Mouse (Mus musculus): ENCODE data around the gene Zfp385b. TPM values are rescaled to one million over a fixed set of nuclear protein-coding genes. Genes with fewer than 3 reads are reported as not detected.

The Zfp385b gene
- polyA plus RNA-seq, 1 experiment from 2014 or later, result not detected

DNA sequence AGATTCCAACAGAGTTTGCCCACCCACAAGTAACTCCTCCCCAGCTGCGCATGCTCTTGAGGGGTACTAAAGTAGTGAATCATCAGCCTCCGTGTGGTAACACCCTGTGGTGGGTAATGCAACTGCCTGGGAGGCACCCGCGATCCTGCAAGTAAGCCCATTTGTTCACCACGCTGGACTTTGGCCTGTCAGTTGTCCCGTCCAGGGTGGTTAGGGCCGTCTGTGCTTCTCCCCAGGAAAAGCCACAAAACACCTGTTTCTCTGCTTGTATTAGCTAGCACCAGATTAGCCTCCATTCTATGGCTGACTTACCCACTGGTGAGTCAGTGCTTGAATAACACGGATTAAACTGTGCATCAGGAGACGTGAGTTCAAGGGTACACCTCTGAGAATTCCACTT lies 442.6 kb downstream of the Zfp385b start:
- no peaks in the 10 kb centered on the region for H3K79me2 ChIP-seq (ENCODE audit: inconsistent target)
- H3K4me3 ChIP-seq (ENCODE audit: inconsistent target), result no peak overlapping the region
- 82% methylated on average over 9 of the region's 9 CpGs for whole genome bisulfite sequencing (ENCODE audit: missing documents)
- H3K36me3 ChIP-seq (ENCODE audit: inconsistent target), result no peaks in the 10 kb centered on the region
- no peak overlapping the region for H3K27ac ChIP-seq

DNA sequence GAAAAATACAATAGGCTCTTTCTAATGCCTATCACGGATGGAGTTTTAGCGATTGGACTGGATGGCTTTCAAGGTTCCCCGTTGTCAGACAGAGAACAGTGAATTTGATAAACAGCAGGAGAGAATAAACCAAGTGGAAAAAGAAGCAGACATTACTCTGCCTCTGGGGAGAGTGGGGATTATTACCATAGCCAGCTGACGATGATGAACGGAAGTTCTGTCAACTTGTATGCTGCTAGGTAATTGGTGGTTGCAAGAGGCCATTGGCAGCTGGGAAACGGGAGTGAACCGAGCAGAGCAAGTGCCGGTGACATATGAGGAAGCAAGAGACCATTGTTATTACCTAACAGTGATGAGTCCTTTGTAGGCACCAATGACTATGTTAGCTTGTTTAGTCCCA lies 444.3 kb downstream of the Zfp385b start:
- no peak overlapping the region for H3K27ac ChIP-seq
- H3K36me3 ChIP-seq (ENCODE audit: inconsistent target), result no peaks in the 10 kb centered on the region
- H3K4me3 ChIP-seq (ENCODE audit: inconsistent target), result no peak overlapping the region
- 95% methylated on average over 8 of the region's 8 CpGs for whole genome bisulfite sequencing (ENCODE audit: missing documents)
- H3K79me2 ChIP-seq (ENCODE audit: inconsistent target), result no peaks in the 10 kb centered on the region

DNA sequence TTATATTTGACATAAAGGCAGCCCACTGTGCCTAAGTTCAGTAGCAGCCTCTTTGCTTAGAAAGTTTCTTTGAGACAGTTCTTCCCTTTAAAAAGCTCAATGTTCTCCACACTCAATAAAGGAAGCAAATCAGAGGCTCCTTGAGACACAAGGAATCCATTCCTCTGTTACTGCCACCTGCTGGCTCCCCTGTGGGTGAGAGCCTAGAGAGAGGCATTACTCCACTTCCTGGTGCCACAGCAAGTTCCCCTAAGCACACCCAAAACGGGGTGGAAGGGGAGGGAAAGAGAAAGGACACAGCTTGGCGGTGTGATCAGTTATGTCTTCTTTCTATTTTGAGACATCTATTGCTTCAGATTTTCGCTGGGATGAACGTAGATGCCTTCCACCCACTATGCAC lies 450.3 kb downstream of the Zfp385b start:
- Histone ChIP-seq H3K27ac (no peak overlapping the region), H3K36me3 (ENCODE audit: inconsistent target) (no peaks in the 10 kb centered on the region), H3K4me3 (ENCODE audit: inconsistent target) (no peak overlapping the region), H3K79me2 (ENCODE audit: inconsistent target) (no peaks in the 10 kb centered on the region)
- 53% methylated on average over 4 of the region's 4 CpGs for WGBS (ENCODE audit: missing documents)

Other genes with a start within 250 kb of the Zfp385b start
- gene Cwc22, start 126.7 kb upstream of the Zfp385b start, polyA plus RNA-seq (2018), result 22.0 to 54.0 TPM (median 26.1 TPM) in 3 replicates

Data from macrophage (primary cell).